Mouse (Mus musculus) cerebellum, adult (tissue): ENCODE results near the gene Sec62.
"Not testable (repeated sequence)": the region's sequence is repeated elsewhere in the genome, so short reads cannot be mapped to it uniquely, and the experiment has no call there.

Experiments used
- ATAC-seq: cut with Nextera tagmentation; 2 replicates; pipeline ENCODE4 v1.9.2; 2017; ENCODE audit warnings: mild to moderate bottlenecking, moderate library complexity, mixed read lengths; ENCODE audit not compliant: insufficient number of reproducible peaks, low FRiP score, low TSS enrichment

Gene Sec62

DNA sequence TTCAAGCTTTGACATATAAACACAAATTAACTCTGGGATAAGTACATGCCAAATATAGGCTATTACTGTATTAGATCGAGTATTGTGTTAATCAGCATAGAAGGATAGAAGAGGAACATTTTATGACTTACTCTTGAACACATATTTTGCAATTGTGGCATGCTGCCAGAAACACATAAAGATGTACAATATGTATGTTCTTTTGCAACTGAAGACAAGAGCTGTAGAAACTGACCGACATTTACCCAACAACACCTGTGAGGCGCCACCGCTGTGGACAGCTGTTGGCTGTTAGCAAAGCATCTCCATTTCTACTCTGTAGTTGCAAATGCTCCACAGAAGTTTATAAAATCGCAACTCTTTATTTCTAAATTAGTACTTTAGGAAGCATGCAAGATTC lies 33.4 kb downstream of the Sec62 start:
- no peak for ATAC-seq

DNA sequence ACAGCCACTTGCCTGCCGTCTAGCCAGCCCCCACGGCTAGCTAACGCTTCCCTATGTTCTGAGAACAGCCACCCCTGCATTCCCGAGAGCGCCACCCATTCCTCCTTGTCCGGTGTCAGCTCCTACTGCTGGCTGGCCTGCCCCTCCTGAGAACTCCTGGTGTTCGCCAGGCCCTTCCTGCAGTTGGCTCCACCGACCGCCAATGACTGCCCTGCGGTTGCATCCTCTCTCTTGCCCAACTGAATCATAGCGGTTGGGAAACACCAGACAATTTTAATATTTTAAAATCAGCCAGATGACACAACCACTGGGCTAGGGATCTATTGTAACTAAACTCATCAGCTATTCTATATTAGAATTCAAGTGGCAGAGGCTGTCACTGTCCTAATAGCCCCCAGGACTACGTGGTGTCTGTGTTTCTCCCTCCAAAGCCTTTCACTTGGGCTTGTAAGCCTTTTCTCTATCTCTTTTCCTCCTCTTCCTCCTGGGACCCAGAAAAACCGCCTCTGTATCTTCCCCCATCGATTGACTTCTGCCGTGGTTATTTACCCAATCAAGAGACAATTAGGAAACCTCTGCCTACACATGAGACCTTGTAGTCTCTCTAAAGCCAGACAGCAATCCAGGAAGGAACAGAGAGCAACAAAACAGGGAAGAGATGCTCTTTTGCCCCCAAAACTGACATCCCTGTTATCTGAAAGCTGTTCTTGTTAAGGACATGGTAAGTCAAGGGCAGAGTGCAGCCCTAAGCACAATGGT lies 39.4 kb downstream of the Sec62 start:
- no peak for ATAC-seq

DNA sequence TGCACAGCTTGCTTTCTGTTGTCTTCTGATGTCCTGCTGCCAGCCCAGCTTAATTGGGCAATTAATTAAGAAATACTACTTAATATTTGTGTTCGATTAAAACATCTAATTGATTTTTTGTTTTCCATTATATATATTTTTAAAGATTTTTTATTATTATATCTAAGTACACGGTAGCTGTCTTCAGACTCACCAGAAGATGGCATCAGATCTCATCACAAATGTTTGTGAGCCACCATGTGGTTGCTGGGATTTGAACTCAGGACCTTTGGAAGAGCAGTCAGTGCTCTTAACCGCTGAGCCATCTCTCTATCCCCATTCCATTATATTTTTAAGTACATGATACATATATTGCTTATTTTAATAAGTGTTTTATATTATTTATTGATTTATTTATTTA lies 40.6 kb downstream of the Sec62 start:
- ATAC-seq: no peak

DNA sequence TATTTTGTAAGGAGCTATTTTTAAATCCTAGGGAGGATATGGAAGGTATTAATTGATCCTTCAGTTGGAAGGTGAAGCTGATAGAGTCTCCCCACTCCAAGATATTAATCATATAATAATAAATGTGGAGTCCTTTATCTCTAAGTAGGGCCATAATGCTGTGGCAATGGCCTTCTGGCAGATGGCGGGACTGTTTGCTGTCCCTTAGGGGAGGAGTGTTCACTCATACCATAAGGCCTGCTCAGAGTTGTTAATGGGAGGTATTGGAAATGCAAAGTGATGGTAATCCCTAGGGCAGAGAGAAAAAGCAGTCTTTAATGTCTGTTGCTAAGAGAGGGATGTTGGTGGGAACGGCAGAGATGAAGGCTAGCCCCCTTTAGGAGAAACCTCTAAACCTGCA lies 53.1 kb downstream of the Sec62 start:
- ATAC-seq: no peak

DNA sequence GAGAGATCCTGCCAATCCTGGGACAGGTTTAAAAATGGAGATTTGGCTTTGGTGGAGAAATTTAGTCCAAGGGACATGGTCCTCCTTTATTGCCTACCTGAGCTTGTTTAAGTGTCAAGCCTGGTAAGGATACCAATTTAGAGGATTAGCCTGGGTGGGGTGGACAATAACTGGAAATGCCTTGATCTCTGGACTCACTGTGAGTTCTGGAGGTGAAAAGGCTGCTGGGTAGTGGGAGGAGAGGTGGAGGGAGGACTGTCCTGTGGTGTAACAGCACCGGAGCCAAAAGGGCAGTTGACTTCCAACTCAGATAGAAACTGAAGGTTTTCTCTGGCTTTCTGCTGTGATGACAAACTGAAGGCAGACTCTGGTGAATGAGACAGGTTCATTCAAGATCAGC lies 54.7 kb downstream of the Sec62 start:
- ATAC-seq: no peak

DNA sequence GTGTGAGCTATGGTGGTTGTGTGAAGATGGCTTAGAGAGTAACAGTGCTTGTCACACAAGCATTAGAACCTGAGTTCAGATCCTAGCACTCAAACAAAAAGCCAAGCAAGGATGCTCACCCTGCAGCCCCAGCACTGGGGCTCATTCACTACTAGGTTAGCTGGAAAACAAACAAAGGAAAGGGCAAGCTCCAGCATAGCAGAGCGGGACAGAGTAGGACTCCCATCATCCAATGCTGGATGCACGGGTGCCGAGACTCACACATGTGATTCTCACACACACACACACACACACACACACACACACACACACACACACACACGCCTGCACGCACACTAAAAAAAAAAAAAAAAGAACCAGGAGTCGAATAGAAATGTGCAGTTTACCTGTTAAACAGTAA lies 58.7 kb downstream of the Sec62 start:
- no peak for ATAC-seq

DNA sequence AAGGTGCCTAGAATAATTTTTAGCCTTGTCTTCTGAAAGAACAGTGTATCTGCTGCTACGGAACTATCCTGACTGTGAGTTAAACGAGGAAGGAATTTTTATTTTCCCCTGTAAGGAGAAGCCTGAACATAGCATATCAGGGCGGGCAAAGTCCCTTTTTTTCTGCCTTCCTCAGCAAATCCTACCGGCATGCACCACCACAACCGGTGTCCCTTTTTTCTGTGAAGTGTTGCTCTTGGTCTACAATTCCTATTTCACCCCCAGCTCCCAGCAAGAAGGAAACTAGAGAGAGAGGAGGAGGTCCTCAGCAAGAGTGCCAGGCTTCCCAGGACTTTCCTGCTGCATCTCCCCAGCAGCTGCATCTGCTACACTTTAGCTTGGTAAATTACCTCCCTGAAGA lies 60.9 kb downstream of the Sec62 start:
- no peak for ATAC-seq

DNA sequence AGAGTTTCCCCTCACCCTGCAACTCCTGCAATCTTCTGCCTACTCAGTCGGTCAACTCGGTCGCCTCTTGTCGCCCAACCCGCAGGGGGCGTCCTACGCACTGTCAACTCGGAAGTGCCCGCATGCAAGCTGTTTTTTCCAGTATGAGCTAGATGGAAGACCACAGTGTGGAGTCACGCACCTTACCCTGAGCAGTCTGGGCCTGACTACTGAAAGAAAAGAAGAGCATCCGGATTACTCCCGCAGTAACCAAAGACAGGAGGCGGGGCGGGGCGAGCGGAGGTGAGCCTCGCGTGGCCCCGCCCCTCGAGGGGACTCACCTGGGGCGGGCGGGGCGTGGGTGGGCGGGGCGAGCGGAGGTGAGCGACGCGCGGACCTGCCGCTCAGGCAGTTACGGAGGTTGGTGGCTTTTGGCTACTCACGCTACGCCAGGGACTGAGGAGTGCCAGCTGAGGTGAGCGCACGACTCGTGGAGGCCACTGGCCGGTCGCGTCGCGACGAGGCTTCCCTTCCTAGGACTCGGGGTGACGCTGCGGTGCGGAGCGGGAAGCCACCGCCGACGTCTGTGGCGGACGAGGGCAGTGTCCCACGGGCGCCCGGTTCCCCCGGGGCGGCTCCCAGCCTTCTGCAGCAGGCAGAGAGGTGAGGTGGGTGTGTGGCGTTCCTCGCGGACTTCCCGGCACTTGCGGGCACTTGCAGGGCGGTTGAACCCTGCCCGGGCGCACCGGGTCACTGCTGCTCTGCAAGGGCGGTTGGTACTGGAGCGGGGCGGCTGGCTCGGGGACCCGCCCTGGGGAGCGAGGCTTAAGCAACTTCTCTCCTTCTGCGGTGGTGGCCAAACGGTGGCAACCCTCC lies 63.2 kb downstream of the Sec62 start, which contains the start of gene Gpr160:
Gene Gpr160 (plus strand): TSS at position 347 of the 855 bp plus-strand sequence.
- ATAC-seq: peak; percentile 76

DNA sequence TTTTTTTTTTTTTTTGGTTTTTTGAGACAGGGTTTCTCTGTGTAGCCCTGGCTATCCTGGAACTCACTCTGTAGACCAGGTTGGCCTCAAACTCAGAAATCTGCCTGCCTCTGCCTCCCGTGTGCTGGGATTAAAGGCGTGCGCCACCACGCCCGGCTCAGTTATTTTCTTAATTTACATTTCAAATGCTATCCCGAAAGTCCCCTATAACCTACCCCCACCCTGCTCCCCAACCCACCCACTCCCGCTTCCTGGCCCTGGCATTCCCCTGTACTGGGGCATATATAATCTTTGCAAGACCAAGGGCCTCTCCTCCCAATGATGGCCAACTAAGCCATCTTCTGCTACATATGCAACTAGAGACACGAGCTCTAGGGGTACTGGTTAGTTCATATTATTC lies 66.9 kb downstream of the Sec62 start:
- not testable (repeated sequence) for ATAC-seq

DNA sequence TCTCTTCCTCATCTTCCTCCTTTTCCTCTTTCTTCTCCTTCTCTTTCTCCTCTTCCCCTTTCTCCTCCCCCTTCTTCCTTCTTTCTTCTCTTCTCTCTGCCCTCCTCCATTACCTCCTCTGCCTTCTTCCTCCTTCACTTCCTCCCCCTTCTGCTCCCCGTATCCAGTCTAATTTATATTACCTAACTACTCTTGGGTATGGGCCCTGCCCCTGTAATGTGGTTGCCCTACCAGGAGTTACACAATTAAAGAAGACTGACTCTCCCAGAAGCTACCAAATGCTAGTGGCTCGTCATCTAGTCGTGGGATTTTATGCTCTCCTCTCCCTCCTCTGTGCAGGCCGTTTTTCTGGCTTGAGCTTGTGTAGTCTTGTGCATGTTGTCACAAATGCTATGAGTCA lies 68.0 kb downstream of the Sec62 start:
- ATAC-seq: no peak

DNA sequence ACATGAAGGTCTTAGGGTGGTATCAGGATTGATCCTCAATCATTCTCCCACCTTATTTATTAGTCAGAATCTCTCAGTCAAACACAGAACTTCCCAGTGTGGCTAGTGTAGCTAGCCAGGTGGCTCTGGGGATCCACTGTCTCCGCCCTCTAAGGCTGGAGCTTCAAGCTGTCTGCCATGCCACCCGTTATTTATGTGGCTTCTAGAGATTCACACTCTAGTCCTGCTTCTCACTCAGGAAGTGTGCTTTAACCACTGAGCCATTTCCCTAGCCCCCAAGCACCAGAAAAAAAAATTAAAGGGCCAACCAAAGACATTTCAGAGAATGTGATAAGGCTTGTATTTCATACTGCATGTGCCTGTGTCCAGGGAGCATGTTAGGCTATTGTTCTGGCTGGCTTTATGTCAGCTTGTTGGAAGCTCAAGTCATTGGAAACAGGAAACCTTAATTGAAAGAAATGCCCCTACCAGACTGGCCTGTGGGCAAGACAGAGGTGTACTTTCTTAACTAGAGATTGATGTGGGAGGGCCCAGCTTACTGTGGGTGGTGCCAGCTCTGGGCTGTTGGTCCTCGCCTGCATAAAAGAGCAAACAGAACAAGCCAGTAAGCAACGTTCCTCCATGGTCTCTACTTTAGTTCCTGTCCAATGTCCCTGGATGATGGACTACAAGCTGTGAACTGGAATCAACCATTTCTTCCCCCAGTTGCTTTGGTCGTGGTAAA lies 71.2 kb downstream of the Sec62 start:
- no peak for ATAC-seq

DNA sequence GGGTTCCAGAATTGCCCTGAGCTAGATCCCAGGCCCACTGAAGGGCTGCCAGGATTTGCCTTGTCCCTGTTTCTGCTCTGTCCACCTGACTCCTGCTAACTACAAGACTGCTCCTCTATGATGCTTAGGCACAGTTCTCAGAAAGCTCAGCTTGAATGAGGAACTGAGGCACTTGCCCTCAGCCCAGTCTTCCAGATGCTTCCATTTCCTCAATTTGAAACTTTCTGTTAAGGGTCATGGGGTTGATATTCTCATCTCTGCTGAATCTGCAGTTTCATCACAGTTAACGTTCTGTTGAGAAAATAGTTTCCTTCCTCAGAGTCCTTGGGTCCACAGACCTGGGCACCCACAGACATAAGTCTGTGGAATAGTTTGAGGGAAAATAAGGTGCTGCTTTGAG lies 72.0 kb downstream of the Sec62 start:
- no peak for ATAC-seq

DNA sequence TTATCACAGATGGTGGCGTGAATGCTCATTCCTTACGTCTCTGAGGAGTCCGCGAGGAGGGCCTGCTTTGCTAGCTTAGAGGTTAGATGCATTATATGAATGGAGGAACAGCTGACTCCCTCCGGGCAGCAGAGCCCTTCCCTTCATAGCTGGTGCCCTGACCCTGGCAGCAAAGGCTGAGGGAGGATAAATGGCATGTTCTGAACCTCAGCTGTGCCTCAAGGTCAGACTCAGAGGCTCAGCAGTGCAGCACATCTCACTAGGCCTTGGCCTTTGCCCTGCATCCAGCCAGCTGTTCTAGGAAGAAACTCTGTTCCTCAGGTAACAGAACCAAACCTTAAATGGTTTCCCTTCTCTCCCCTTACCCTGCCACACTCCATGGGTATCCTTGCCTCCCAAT lies 75.5 kb downstream of the Sec62 start:
- no peak for ATAC-seq

DNA sequence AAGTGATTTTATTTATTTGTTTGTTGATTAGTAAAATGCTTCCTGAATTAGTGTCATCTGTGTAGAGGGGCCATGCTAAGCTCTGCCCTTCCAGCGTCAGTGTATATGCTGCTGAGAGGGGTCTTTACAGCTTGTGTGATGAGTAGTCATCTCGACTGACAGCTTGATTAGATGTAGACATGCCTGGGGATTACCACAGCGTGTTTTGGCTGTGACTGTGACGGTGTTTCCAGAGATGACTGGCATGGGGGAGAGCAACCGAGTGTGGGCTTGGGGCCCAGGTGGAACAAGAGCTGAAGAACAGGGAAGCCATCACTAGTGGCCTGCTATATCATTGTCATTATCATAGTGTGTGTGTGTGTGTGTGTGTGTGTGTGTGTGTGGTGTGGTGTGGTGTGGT lies 76.0 kb downstream of the Sec62 start:
- no peak for ATAC-seq

DNA sequence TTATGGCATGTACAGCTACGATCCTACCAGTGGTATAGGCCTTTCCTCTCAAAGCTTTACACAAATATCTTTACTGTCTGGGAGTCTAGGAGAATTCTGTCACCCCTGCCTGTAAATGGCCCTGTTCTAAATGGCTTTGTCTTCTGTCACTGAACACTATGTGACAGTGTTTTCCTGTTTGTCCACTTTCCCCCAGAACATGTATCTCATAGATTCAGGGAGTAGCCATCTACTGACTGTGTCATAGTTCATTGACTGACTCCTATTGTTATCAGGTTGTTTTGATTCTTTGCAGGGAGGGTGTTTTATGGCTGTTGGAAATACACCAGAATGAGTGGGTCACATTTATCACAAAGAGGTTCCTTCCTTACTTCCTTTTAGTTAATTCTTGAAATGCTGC lies 77.3 kb downstream of the Sec62 start:
- no peak for ATAC-seq
